Mouse (Mus musculus): ENCODE measurements around the gene Glt1d1. TPM values are rescaled to one million over a fixed set of nuclear protein-coding genes. Genes with fewer than 3 reads are reported as not detected.

Glt1d1 gene
- 20.7 TPM for polyA plus RNA-seq (2015; fragmentation: Illumina TruSeq; extraction: RNeasy Lipid Tissue Mini Kit (QIAGEN cat#74804); ENCODE audit: low read depth, low replicate concordance)

DNA sequence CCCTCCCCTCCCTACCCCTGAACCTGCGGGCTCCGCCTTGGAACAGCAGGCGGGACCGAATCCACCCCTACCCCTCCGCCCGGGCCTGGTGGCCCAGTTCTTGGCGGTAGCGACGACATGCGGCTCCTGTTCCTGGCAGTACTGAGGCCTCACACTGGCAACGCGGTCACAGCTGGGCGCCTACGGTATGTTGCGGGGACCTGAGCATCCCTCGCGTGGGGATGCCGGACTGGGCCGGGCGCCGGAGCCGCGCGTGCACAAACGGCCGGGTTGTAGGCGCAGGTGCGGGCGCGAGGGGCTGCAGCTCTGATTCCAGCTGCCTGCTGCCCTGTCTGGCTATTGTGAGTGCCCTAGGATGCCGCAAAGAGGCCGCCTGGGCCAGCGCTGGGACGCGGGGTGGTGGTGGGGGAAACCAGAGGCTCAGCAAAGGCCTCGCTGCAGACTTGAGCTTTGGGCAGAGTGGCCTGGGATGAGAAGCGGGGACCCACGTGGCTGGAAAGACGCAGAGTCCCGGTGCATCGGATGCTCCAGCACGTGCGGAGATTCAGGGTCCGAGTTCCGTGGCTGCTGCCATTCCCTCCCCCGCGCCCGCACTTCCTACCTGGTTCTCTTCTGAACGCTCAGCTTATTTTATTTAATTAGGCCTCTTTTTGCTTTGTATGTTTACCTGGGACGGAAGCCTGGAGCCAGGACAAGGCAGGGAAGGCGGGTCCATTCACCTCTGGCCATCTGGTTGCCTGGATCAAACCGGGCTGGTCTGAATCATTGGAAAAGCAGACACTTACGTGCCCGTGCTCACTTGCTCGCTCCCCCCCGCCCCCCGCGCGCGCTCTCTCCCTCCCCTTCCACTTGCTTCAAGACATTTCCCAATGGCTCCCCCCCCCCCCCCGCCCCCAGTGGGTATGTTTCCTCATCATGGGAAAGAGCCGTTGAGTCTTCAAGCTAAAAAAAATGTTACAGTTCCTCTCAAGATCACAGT lies at the start of gene Glt1d1, which contains the start of gene Slc15a4:
TSS of gene Glt1d1 (plus strand) at position 96 of the 979 bp plus-strand sequence.
TSS of gene Slc15a4 (minus strand) at position 731 of the 979 bp plus-strand sequence.

Other genes with a start within 250 kb of the Glt1d1 start
- gene Slc15a4, start 635 bp downstream of the Glt1d1 start, polyA plus RNA-seq (2015; fragmentation: Illumina TruSeq; extraction: RNeasy Lipid Tissue Mini Kit (QIAGEN cat#74804); ENCODE audit: low read depth, low replicate concordance) = 50.1 TPM

Measured in brain, adult 10 weeks (tissue).